Mouse (Mus musculus): ENCODE measurements around the gene Trp53i13.

DNA sequence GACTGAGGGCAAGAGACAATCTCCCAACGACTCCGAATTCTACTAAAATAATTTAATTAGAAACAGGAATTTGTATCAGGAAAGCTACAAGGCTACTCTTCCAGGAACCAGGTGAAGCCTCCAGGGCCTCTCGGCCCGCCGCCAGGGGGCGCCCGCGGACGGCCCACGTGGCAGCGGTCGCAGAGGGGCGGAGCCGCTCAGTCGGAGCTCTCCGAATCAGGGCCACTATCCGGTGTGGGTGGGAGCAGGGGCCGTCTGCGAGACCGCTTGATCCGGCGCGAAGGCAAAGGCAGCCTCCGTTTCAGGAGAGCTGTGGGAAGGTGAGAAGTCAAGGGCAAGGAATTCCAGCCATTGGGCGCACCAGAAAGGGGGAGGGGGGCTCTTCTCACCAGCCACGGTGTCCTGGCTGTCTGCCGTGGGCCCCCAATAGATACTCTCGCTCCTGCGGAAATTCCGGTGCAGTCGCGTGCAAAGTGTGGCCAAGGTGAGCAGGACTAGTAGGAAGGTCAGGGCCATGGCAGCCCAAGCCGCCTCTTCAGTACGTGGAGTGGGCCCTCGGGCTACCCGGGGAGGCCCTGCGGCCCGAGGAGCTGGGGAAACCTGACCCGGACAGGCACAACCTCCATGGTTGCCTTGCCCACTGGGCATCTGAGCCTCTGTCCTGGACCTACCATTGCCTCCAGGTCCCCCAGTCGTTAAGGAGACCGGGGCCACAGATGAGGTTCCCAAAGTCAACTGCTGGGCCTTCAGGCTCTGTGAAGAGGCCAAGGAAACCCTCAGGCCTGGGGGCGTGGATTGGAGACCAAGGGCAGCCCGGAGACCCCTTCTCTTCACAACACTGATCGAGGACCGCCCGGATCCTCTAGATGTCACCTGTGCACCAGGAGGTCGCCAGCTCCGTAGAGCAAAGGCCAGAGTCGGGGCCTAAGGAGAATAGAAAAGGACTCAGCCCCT lies 7.4 kb downstream of the Trp53i13 start:
- no peak for TF ChIP-seq POLR2A (IDR thresholded peaks at IDR 0.05; ENCODE audit: low read depth, low read length)
- peak; percentile 70 for TF ChIP-seq CTCF (conservative IDR thresholded peaks at IDR 0.05; ENCODE audit: insufficient read depth, insufficient read length, low read depth, low read length)
